Mouse (Mus musculus) retina, postnatal 7 days (tissue): ENCODE data around the gene Rtf2.

Experiments
- DNase-seq: peaks from one replicate; pipeline ENCODE4 v3.0.0-alpha.2; 2012; ENCODE audit warnings: low read depth, low spot score

Rtf2 gene

DNA sequence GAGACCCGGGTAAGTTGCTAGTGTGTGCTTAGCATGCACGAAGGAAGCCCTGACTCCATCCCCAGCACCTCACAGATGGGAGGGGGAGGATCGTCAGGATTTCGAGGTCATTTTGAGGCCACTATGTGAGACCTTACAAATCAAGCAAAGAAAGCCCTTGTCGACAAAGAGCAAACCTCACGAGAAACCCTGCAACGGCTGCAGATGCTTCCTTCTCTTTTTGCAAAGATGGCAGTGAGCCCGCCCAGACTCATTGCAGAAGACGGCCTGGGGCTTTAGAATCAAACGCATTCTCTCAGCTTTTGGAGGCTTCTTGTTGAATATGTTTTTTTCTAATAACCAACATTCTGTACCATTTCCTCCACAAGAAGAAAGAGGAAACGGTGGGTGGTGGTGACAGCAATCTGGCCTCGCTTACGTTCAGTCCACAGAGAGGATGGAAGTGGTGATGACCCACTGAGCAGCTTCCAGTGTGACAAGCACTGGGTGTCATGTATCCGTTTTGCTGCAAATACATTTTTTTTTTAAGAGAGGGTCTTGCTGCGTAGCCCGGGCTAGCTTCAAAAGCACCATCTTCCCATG, 2.9 kb upstream of the Rtf2 start:
- no peak for DNase-seq

GRCm38 (mm10) chr2:172440640-172441005, 267 bp downstream of the Rtf2 start:
- no peak for DNase-seq

- DNase-seq: no peak
Observed at GRCm38 (mm10) chr2:172441176-172441575, 820 bp downstream of the Rtf2 start.

DNA sequence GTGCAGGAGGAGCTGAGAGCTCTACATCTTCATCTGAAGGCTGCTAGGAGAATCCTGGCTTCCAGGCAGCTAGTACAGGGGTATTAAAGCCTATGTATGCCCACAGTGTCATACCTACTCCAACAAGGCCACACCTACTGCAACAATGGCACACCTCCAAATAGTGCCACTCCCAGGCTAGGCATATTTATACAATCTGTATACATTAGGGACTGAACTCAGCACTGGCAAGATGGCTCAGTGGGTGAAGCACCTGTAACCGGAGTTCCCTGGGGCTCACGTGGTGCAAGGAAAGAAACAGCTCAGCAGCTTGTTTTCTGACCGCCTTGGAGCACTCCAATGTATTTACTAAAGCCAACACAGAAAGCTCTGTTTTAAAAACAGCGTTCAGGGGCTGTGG, 5.3 kb downstream of the Rtf2 start:
- no peak for DNase-seq

DNA sequence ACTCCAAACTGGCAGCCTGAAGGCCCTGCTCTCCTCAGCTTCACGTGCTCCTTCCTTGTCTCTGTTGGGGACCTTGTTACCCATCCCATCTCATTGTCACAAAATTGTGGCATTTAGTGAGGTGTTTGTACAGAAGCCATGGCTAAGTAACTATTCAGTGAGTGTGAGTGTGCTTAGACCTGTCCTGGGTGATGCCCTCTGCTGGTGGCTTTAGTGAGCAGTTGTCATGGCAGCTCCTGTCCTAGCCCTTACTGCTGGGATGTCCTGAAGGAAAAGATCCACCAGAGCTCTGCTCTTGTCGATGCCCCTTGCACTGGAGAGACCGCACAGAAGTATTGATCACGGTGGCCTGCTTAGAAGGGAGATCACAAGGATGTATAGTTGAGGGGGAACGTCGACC, 7.0 kb downstream of the Rtf2 start:
- no peak for DNase-seq

DNA sequence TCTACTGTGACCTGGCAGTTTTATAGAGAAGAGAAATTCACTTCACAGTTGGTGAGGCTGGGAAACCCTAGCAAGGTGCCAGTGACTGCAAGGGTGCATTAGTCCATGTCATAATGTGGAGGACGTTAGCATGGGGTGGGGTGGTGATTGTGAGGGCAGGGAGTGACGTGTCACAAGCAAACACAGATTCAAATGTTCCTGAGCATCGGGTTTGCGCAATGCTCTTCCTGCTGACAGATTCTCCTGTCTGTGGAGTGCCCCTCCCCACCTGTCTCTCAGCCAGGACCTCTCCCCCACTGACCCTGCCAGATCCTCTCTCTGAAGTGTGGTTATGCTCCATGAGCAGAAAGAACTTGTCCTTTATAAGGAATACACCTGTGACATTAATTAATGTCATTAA, 8.0 kb downstream of the Rtf2 start:
- DNase-seq: no peak

DNA sequence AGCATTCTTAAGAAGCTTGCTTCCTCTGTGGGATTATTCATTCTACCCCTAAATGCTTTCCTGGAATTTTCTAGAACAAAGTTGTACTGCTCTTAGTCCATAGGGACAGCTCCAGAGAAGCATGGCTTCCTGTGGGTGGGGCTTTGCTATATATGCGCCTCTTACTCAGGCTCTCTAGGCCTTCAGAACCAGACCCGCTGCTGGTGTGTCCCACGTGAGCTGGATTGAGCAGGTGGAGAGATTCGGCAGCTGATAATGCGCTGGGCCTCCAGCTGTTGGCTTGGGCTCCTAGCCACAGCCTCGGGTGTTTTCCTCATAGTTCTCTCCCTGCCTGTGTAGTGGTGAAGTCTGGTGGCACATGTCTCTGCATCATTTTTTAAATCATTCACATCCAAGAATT, 10.3 kb downstream of the Rtf2 start:
- DNase-seq: no peak

DNA sequence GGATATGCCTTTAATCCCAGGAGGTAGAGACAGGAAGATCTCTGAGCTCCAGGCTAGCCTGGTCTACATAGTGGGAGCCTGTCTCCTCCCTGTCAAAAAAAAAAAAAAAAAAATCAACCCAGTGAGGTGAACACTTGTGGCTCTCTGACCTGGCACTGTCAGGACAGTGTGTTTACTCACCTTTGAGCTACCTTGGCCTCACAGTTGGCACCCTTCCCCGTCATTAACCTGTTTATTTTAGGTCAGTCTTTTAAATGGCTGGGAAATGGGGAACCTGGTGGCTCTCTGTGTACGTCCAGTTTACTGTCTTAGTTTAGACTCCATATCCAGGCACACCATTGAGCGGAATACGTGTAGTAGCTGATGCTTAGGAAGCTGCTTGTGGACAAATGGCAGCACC, 11.7 kb downstream of the Rtf2 start:
- DNase-seq: no peak

GRCm38 (mm10) chr2:172452458-172452857, 12.1 kb downstream of the Rtf2 start:
- DNase-seq: no peak

- no peak for DNase-seq
Observed at GRCm38 (mm10) chr2:172458496-172458895, 18.1 kb downstream of the Rtf2 start, which contains the start of gene Gcnt7. Gene Gcnt7 (minus strand): TSS chr2:172458596.

DNA sequence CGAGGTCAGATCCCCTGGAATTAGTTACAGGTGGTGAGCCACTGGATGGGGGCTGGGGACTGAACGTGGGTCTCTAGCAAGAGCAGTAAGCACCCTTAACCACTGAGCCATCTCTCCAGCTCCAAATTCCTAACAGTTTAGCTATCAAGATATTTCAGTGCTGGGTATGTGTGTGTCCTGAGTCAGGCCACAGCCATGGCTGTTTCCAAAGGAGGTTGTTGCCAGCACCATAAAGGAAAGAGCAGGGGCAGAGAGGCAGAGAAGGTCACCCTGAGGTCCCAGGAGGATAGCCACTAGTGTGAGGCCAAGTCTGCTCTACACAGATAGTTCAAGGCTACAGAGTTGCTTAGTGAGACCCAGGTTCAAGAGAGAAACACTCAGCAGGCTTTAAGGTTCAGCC, 20.3 kb downstream of the Rtf2 start:
- no peak for DNase-seq

GRCm38 (mm10) chr2:172462813-172463212, 22.5 kb downstream of the Rtf2 start:
- no peak for DNase-seq

- DNase-seq: no peak
Observed at GRCm38 (mm10) chr2:172466427-172467132, 26.2 kb downstream of the Rtf2 start.

- no peak for DNase-seq
Observed at GRCm38 (mm10) chr2:172467206-172467605, 26.9 kb downstream of the Rtf2 start.

DNA sequence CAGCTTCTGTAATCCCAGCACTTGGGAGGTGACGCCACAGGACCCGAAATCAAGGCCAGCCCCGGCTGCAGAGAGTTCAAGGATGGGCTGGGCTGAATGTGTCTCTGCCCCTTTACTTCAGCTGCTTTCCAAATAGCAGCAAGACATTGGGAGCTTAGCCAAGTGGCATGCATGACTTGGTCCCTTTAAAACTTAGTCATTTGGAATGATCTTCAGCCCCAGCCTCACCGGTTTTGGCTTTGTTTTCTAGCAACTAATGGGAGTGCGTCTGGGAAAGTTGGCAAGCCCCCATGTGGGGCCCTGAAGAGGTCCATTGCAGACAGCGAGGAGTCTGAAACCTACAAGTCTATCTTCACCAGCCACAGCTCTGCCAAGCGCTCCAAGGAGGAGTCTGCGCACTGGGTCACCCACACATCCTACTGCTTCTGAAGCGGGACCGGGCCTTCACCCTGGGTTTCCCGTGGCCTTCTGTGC, 28.0 kb downstream of the Rtf2 start:
- peak; percentile 24 for DNase-seq

DNA sequence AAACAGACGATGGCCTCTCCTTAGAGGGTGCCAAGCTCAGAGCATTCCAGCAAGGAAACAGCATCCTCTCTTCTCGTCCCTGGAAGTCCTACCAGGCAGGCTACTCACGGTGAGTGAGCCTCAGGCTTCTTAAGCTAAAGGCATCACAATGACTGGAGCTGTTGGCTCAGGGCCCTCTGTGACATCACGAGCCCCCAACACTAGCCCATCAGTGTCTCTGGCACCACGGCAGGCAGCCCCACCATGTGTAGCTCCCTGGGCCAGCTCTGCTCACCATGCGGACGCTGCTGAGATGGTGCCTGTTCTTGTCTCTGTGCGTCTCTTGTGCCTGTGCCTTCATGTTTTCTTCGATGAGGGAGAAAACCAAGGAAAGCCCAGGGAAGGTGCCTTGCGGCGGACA, 32.0 kb downstream of the Rtf2 start, which contains the start of gene Fam209:
TSS of gene Fam209 (plus strand) at position 203 of the 400 bp plus-strand sequence.
- DNase-seq: no peak

DNA sequence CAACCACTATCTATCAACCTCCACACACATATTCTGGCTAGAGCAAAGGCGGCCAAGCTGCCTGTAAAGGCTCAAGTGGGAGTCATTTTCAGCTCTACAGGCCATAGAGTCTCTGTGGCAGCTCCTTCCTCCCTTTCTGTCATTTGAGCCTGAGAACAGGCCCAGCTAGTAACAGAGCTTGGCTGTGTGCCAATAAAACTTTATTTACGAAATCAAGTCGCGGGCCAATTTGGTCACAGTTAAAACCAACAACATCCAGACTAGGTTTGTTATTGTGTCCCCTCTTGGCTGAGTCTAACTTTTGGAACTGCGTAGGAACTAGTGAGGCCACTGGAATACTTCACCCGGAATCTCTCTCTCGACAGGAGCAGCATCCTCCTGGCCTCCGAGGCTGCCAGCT, 33.2 kb downstream of the Rtf2 start:
- no peak for DNase-seq

- DNase-seq: no peak
Observed at GRCm38 (mm10) chr2:172474970-172475369, 34.6 kb downstream of the Rtf2 start.

DNA sequence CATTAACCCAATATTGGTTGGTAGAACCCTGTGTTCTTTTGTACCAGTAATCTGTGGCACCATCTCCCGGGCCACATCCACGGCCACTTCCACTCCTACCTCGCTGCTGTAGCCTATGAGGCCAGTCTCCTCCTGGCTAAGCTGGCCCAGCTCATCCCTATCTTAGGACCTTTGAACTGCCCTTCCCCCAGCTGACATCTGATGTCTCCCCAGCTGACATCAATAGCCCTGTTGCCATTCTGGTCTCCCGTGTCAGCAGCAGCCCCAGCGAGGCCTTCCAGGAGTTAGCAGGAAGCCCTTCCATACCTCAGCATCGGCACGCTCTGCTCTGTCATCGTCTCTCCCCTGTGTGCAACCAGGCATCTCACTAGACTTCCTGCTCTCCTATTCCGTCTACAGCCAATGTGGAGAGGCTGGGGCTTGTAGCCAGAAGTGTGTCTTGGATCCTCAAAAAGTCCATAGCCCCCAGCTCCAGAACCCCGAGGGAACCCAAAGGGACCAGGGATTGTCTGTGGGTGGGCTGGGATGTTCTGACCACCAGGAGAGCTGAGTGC, 36.4 kb downstream of the Rtf2 start:
- DNase-seq: no peak

- DNase-seq: no peak
Observed at GRCm38 (mm10) chr2:172477350-172477749, 37.0 kb downstream of the Rtf2 start.

DNA sequence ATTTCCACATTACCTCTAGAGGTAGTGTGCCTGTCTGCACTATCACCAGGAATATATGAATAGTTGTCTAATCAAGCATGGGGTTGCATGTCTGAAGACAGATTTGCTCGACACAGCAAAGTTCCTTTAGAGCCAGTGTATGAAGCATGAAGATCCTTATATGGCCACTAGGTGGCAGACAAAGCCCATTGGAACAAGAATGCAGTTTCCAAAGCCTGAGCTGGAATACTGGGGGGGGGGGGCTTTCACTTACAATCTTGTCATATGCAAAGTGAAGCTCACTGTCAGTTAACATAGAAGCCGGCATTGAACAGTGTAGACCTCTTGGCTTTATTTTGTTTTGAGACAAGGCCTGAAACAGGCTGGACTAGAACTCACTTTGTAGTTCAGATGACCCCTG, 37.5 kb downstream of the Rtf2 start:
- DNase-seq: peak; percentile 61

DNA sequence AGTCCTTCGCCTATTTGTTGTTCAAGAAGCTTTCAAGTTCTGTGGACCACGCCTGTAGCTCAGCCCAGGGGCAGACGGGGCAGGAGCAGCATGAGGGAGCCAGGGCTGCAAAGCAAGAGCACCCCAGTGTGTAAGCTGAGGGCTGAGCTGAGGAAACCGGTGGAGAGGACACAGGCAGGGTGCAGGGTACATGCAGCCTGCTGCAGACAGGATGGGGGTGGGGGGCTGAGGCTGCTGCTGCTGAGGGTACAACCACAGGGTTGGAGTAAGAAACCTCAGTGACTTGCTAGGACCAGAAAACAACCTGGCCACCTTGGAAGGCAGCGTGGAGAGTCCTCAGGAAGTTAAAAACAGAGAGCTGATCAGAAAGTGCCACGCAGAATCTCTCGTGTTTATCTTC, 39.9 kb downstream of the Rtf2 start:
- DNase-seq: no peak
